Comparison of ENCODE assay signal across 8 mouse cellular contexts in genomic region chr16:4552829-4553550, GRCm38 (mm10). TPM values are rescaled to one million over a fixed set of nuclear protein-coding genes. Genes with fewer than 3 reads are reported as not detected.
DNase-seq lines count a peak whose midpoint lies in the region; ATAC-seq and TF ChIP-seq lines count a peak whose summit lies in the region.

No protein-coding gene starts in this region.

- no peak overlapping the region for H3K9ac ChIP-seq in lung, postnatal 0 days (replicated peaks; ENCODE audit: low read depth)
- H3K9ac ChIP-seq in heart, embryonic 14.5 days (ENCODE audit: low read length) = peak overlapping the region; percentile 48
- peak overlapping the region; percentile 28 for H3K9ac ChIP-seq in liver, embryonic 14.5 days (replicated peaks)

- WGBS in lung, postnatal 0 days = 51% methylated on average over 4 of the region's 6 CpGs
- 33% methylated on average over 6 of the region's 6 CpGs for WGBS in heart, embryonic 14.5 days
- 9% methylated on average over 6 of the region's 6 CpGs for WGBS in liver, embryonic 14.5 days (ENCODE audit: insufficient replicate concordance)
- WGBS in cerebellum, adult 2 months = 70% methylated on average over 6 of the region's 6 CpGs

- H3K9me3 ChIP-seq in lung, postnatal 0 days (ENCODE audit: low read length) = no peaks in the 10 kb centered on the region
- H3K9me3 ChIP-seq in heart, embryonic 14.5 days (ENCODE audit: control insufficient read depth, low read length) = 0 out of 2 replicates have a peak, but pooled peaks cover 3% of the 10 kb centered on the region
- no peaks in the 10 kb centered on the region for H3K9me3 ChIP-seq in liver, embryonic 14.5 days (ENCODE audit: control insufficient read depth, low read length)

- no peak for TF ChIP-seq CTCF in lung, postnatal 0 days (IDR thresholded peaks at IDR 0.05)
- 0 out of 2 replicates have a peak, but pooled peaks have one; percentile 12 for TF ChIP-seq CTCF in liver, embryonic 14.5 days (IDR thresholded peaks at IDR 0.05; ENCODE audit: low read depth)
- TF ChIP-seq CTCF in cerebellum, adult 2 months (IDR thresholded peaks at IDR 0.05; ENCODE audit: borderline replicate concordance, insufficient read depth, low read depth, low read length) = no peak

- H3K27ac ChIP-seq in lung, postnatal 0 days (ENCODE audit: low read length) = no peak overlapping the region
- H3K27ac ChIP-seq in heart, embryonic 14.5 days (replicated peaks in 1 of 2; ENCODE audit: control insufficient read depth in 1 of 2, insufficient read depth in 1 of 2, low read depth in 2 of 2, low read length in 2 of 2) = peak overlapping the region in 1 of 2 experiments; percentile 44; a peak in 2 of 4 replicates
- H3K27ac ChIP-seq in liver, embryonic 14.5 days = peak overlapping the region; percentile 70
- no peak overlapping the region for H3K27ac ChIP-seq in cerebellum, adult 2 months (ENCODE audit: insufficient read depth, low read length)

- H3K4me2 ChIP-seq in lung, postnatal 0 days (replicated peaks; ENCODE audit: low read depth, low read length) = no peak overlapping the region
- peak overlapping the region; percentile 27; the same call in 1 of the 2 replicates for H3K4me2 ChIP-seq in heart, embryonic 14.5 days (ENCODE audit: low read length)
- peak overlapping the region; percentile 62 for H3K4me2 ChIP-seq in liver, embryonic 14.5 days (ENCODE audit: low read depth)

- no peak overlapping the region for H3K4me3 ChIP-seq in lung, postnatal 0 days (ENCODE audit: low read depth, low read length)
- no peak overlapping the region for H3K4me3 ChIP-seq in heart, embryonic 14.5 days (ENCODE audit: control insufficient read depth in 1 of 2, insufficient read depth in 1 of 2, low read depth in 1 of 2, low read length in 2 of 2)
- H3K4me3 ChIP-seq in liver, embryonic 14.5 days (ENCODE audit: insufficient read depth in 1 of 2, low read depth in 2 of 2, low read length in 2 of 2) = peak overlapping the region; percentile 28 to 43; a peak in 3 of 4 replicates
- no peak overlapping the region for H3K4me3 ChIP-seq in cerebellum, adult 2 months (replicated peaks; ENCODE audit: insufficient read depth, low read depth, low read length)

- no peak for DNase-seq in lung, postnatal 0 days (ENCODE audit: low spot score)
- no peak for DNase-seq in lung, postnatal 14 days
- DNase-seq in embryo, embryonic 10.5 days (ENCODE audit: low spot score) = peak; percentile 73
- DNase-seq in liver, embryonic 14.5 days (ENCODE audit: low read depth in 3 of 3, low spot score in 3 of 3) = peak; percentile 54 to 57 (median 55)
- DNase-seq in cerebellum, adult 2 months = no peak
- DNase-seq in retina, embryonic 14.5 days (ENCODE audit: low spot score) = no peak
- no peak for DNase-seq in cerebellum, adult 9-11 months

- ATAC-seq in lung, postnatal 0 days = peak; percentile 43
- ATAC-seq in heart, embryonic 14.5 days (ENCODE audit: insufficient number of reproducible peaks, insufficient read depth, low FRiP score, low read depth) = peak; percentile 51; the same call in 1 of the 2 replicates
- ATAC-seq in liver, embryonic 14.5 days (ENCODE audit: insufficient read depth) = peak; percentile 87

- TF ChIP-seq POLR2A in cerebellum, adult 2 months (IDR thresholded peaks at IDR 0.05; ENCODE audit: borderline replicate concordance, insufficient read depth, low read length) = no peak

- H3K36me3 ChIP-seq in lung, postnatal 0 days (ENCODE audit: insufficient read depth, low read length) = no peaks in the 10 kb centered on the region
- H3K36me3 ChIP-seq in heart, embryonic 14.5 days (ENCODE audit: control insufficient read depth, insufficient read depth, low read length) = peaks cover 31% of the 10 kb centered on the region
- peaks cover 7% of the 10 kb centered on the region for H3K36me3 ChIP-seq in liver, embryonic 14.5 days (replicated peaks; ENCODE audit: control insufficient read depth, insufficient read depth, low read depth)

- no peak for TF ChIP-seq EP300 in lung, postnatal 0 days (IDR thresholded peaks at IDR 0.05)
- TF ChIP-seq EP300 in liver, embryonic 14.5 days (IDR thresholded peaks at IDR 0.05; ENCODE audit: low read depth) = no peak

- H3K4me1 ChIP-seq in lung, postnatal 0 days (ENCODE audit: insufficient read depth, low read depth, low read length) = peaks cover 6% of the 10 kb centered on the region; the same call in 1 of the 2 replicates
- H3K4me1 ChIP-seq in heart, embryonic 14.5 days (ENCODE audit: control insufficient read depth in 2 of 2, insufficient read depth in 2 of 2, low read length in 2 of 2) = peaks cover 20 to 31% of the 10 kb centered on the region in 2 experiments
- peaks cover 51 to 58% of the 10 kb centered on the region in 2 experiments for H3K4me1 ChIP-seq in liver, embryonic 14.5 days (replicated peaks; ENCODE audit: control insufficient read depth in 2 of 2, insufficient read depth in 2 of 2, low read length in 1 of 2)
- H3K4me1 ChIP-seq in cerebellum, adult 2 months (ENCODE audit: control insufficient read depth, insufficient read depth, low read length) = 0 out of 2 replicates have a peak, but pooled peaks cover 4% of the 10 kb centered on the region

- no peaks in the 10 kb centered on the region for H3K27me3 ChIP-seq in lung, postnatal 0 days (replicated peaks; ENCODE audit: insufficient read depth, low read length)
- H3K27me3 ChIP-seq in heart, embryonic 14.5 days (ENCODE audit: control insufficient read depth, insufficient read depth, low read length) = no peaks in the 10 kb centered on the region
- no peaks in the 10 kb centered on the region for H3K27me3 ChIP-seq in liver, embryonic 14.5 days (ENCODE audit: control insufficient read depth, insufficient read depth, low read length)
- H3K27me3 ChIP-seq in cerebellum, adult 2 months (ENCODE audit: control insufficient read depth, insufficient read depth, low read length) = no peaks in the 10 kb centered on the region

RNA-seq across cellular contexts. Expression of gene Tfap4, which starts 6.7 kb away (rescaled TPM):
- polyA plus RNA-seq in lung, postnatal 0 days (2015; fragmentation: Nextera tagmentation; extraction: Ambion mirVana) = 5.7 and 6.4 TPM in 2 replicates
- polyA plus RNA-seq in heart, embryonic 14.5 days (2014; fragmentation: Nextera tagmentation; extraction: Ambion mirVana) = 2.5 and 4.1 TPM in 2 replicates
- 5.4 and 6.9 TPM in 2 replicates for polyA plus RNA-seq in liver, embryonic 14.5 days (2012; rRNA removed)
- polyA plus RNA-seq in liver, embryonic 14.5 days (2014; fragmentation: Nextera tagmentation; extraction: Ambion mirVana) = 4.6 and 4.8 TPM in 2 replicates
- 9.8 and 9.9 TPM in 2 replicates for polyA plus RNA-seq in cerebellum, adult 2 months (2012; rRNA removed)

RNA-seq across cellular contexts. Expression of gene Srl, which starts 11.4 kb away (rescaled TPM):
- 5.5 and 6.6 TPM in 2 replicates for polyA plus RNA-seq in lung, postnatal 0 days (2015; fragmentation: Nextera tagmentation; extraction: Ambion mirVana)
- 259 and 288 TPM in 2 replicates for polyA plus RNA-seq in heart, embryonic 14.5 days (2014; fragmentation: Nextera tagmentation; extraction: Ambion mirVana)
- polyA plus RNA-seq in liver, embryonic 14.5 days (2012; rRNA removed) = 1.5 and 2.2 TPM in 2 replicates
- 1.2 and 3.2 TPM in 2 replicates for polyA plus RNA-seq in liver, embryonic 14.5 days (2014; fragmentation: Nextera tagmentation; extraction: Ambion mirVana)
- polyA plus RNA-seq in cerebellum, adult 2 months (2012; rRNA removed) = 8.8 and 10.0 TPM in 2 replicates

RNA-seq across cellular contexts. Expression of gene Glis2, which starts 41.5 kb away (rescaled TPM):
- 20.7 and 26.5 TPM in 2 replicates for polyA plus RNA-seq in lung, postnatal 0 days (2015; fragmentation: Nextera tagmentation; extraction: Ambion mirVana)
- 17.8 and 21.4 TPM in 2 replicates for polyA plus RNA-seq in heart, embryonic 14.5 days (2014; fragmentation: Nextera tagmentation; extraction: Ambion mirVana)
- 2.8 and 3.4 TPM in 2 replicates for polyA plus RNA-seq in liver, embryonic 14.5 days (2012; rRNA removed)
- 1.7 and 2.7 TPM in 2 replicates for polyA plus RNA-seq in liver, embryonic 14.5 days (2014; fragmentation: Nextera tagmentation; extraction: Ambion mirVana)
- polyA plus RNA-seq in cerebellum, adult 2 months (2012; rRNA removed) = 16.0 and 19.5 TPM in 2 replicates

Comparison
In these comparisons a context has a peak if more than half of its experiments do, and no peak if none do; other contexts are left out.
1. DNase-seq: peak in embryo, embryonic 10.5 days (single experiment) and liver, embryonic 14.5 days (3 of 3); none in lung, postnatal 0 days (single experiment), lung, postnatal 14 days (single experiment), cerebellum, adult 2 months (0 of 2), retina, embryonic 14.5 days (single experiment) and cerebellum, adult 9-11 months (single experiment).
2. H3K4me3 ChIP-seq: peak in liver, embryonic 14.5 days (2 of 2); none in lung, postnatal 0 days (single experiment), heart, embryonic 14.5 days (0 of 2) and cerebellum, adult 2 months (single experiment).
3. RNA of gene Srl, which starts 11.4 kb away (polyA plus RNA-seq): 259 to 288 TPM in heart, embryonic 14.5 days; 8.8 to 10.0 TPM in cerebellum, adult 2 months, 5.5 to 6.6 TPM in lung, postnatal 0 days and 1.2 to 3.2 TPM in liver, embryonic 14.5 days; every median in the first group is over 10 times any median in the second.
4. Peak in every context shown above with its lines, with median percentiles within 50 percentile points of each other: ATAC-seq.